Mouse (Mus musculus): ENCODE measurements around the gene Macc1.

DNA sequence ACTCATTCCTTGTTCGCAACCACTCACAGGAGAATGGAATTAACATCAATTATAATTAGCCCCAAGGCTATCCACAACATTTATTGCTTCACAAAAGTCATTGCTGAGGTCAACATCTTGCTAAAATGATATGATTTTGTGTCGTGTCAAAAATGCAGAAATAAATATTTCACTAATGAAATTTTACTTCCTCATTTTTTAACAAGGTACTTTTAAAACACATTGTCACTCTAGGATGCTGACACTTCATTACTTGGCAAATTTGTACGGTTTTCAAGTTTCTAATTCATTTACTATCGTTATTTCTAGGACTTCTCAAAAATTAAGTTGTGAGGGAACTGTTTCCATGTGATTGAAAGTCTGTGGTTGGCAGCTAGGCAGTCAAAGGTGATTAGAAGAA, 55.8 kb downstream of the Macc1 start:
- TF ChIP-seq CTCF (conservative IDR thresholded peaks at IDR 0.05; ENCODE audit: insufficient read depth, insufficient read length, low read depth, low read length) (no peak), POLR2A (IDR thresholded peaks at IDR 0.05; ENCODE audit: low read depth, low read length) (no peak)
